Mouse (Mus musculus): Measurements from ENCODE around the gene Ccser2. TPM values are rescaled to one million over a fixed set of nuclear protein-coding genes. Genes with fewer than 3 reads are reported as not detected.
A peak's percentile ranks its signal among the peaks of the same experiment; 100 is the strongest.
"Not testable (repeated sequence)": the region's sequence is repeated elsewhere in the genome, so short reads cannot be mapped to it uniquely, and the experiment has no call there.

Gene Ccser2
- 46.7 and 88.5 TPM in 2 replicates for polyA plus RNA-seq (2012; ENCODE audit: insufficient read depth, insufficient read length, missing spikeins)

- Histone ChIP-seq H3K27ac (replicated peaks; ENCODE audit: low read depth, low read length) (peak within 1 kb of the TSS; percentile 94), H3K4me3 (ENCODE audit: insufficient read depth, low read depth, low read length) (peak within 1 kb of the TSS; percentile 73), H3K4me1 (ENCODE audit: control insufficient read depth, insufficient read depth, insufficient read length, low read length) (0 out of 2 replicates have a peak, but pooled peaks cover 5% of the 10 kb centered on the region)
Observed at GRCm38 (mm10) chr14:36968628-36969147, at the start of gene Ccser2. Ccser2 (minus strand) TSS chr14:36968777.

- Histone ChIP-seq H3K4me3 (ENCODE audit: insufficient read depth, low read depth, low read length) (no peak overlapping the region), H3K27ac (replicated peaks; ENCODE audit: low read depth, low read length) (no peak overlapping the region), H3K4me1 (ENCODE audit: control insufficient read depth, insufficient read depth, insufficient read length, low read length) (no peaks in the 10 kb centered on the region)
Observed at GRCm38 (mm10) chr14:37015894-37016293, 47.3 kb upstream of the Ccser2 start.

- no peaks in the 10 kb centered on the region for H3K4me1 ChIP-seq (ENCODE audit: control insufficient read depth, insufficient read depth, insufficient read length, low read length)
- H3K27ac ChIP-seq (replicated peaks; ENCODE audit: low read depth, low read length): no peak overlapping the region
- no peak overlapping the region for H3K4me3 ChIP-seq (ENCODE audit: insufficient read depth, low read depth, low read length)
Observed at GRCm38 (mm10) chr14:37013644-37014043, 45.1 kb upstream of the Ccser2 start.

- Histone ChIP-seq H3K27ac (replicated peaks; ENCODE audit: low read depth, low read length) (no peak overlapping the region), H3K4me1 (ENCODE audit: control insufficient read depth, insufficient read depth, insufficient read length, low read length) (no peaks in the 10 kb centered on the region), H3K4me3 (ENCODE audit: insufficient read depth, low read depth, low read length) (no peak overlapping the region)
Observed at GRCm38 (mm10) chr14:37009686-37010085, 41.1 kb upstream of the Ccser2 start.

- Histone ChIP-seq H3K27ac (replicated peaks; ENCODE audit: low read depth, low read length) (no peak overlapping the region), H3K4me3 (ENCODE audit: insufficient read depth, low read depth, low read length) (no peak overlapping the region), H3K4me1 (ENCODE audit: control insufficient read depth, insufficient read depth, insufficient read length, low read length) (no peaks in the 10 kb centered on the region)
Observed at GRCm38 (mm10) chr14:37006489-37006888, 37.9 kb upstream of the Ccser2 start.

GRCm38 (mm10) chr14:37005865-37006264, 37.3 kb upstream of the Ccser2 start:
- Histone ChIP-seq H3K4me1 (ENCODE audit: control insufficient read depth, insufficient read depth, insufficient read length, low read length) (no peaks in the 10 kb centered on the region), H3K27ac (replicated peaks; ENCODE audit: low read depth, low read length) (no peak overlapping the region), H3K4me3 (ENCODE audit: insufficient read depth, low read depth, low read length) (no peak overlapping the region)

- H3K4me3 ChIP-seq (ENCODE audit: insufficient read depth, low read depth, low read length): no peak overlapping the region
- H3K4me1 ChIP-seq (ENCODE audit: control insufficient read depth, insufficient read depth, insufficient read length, low read length): no peaks in the 10 kb centered on the region
- H3K27ac ChIP-seq (replicated peaks; ENCODE audit: low read depth, low read length): no peak overlapping the region
Observed at GRCm38 (mm10) chr14:37003431-37004095, 35.0 kb upstream of the Ccser2 start.

GRCm38 (mm10) chr14:37002852-37003251, 34.3 kb upstream of the Ccser2 start:
- no peak overlapping the region for H3K27ac ChIP-seq (replicated peaks; ENCODE audit: low read depth, low read length)
- H3K4me1 ChIP-seq (ENCODE audit: control insufficient read depth, insufficient read depth, insufficient read length, low read length): no peaks in the 10 kb centered on the region
- no peak overlapping the region for H3K4me3 ChIP-seq (ENCODE audit: insufficient read depth, low read depth, low read length)

- not testable (repeated sequence) for H3K4me3 ChIP-seq (ENCODE audit: insufficient read depth, low read depth, low read length); H3K4me1 ChIP-seq (ENCODE audit: control insufficient read depth, insufficient read depth, insufficient read length, low read length); H3K27ac ChIP-seq (replicated peaks; ENCODE audit: low read depth, low read length)
Observed at GRCm38 (mm10) chr14:37000780-37001179, 32.2 kb upstream of the Ccser2 start.

GRCm38 (mm10) chr14:36989784-36990183, 21.2 kb upstream of the Ccser2 start:
- no peak overlapping the region for H3K27ac ChIP-seq (replicated peaks; ENCODE audit: low read depth, low read length)
- H3K4me3 ChIP-seq (ENCODE audit: insufficient read depth, low read depth, low read length): no peak overlapping the region
- H3K4me1 ChIP-seq (ENCODE audit: control insufficient read depth, insufficient read depth, insufficient read length, low read length): no peaks in the 10 kb centered on the region

GRCm38 (mm10) chr14:36985693-36986092, 17.1 kb upstream of the Ccser2 start:
- no peak overlapping the region for H3K27ac ChIP-seq (replicated peaks; ENCODE audit: low read depth, low read length)

GRCm38 (mm10) chr14:36975019-36975418, 6.4 kb upstream of the Ccser2 start:
- no peaks in the 10 kb centered on the region for H3K4me1 ChIP-seq (ENCODE audit: control insufficient read depth, insufficient read depth, insufficient read length, low read length)
- H3K4me3 ChIP-seq (ENCODE audit: insufficient read depth, low read depth, low read length): no peak overlapping the region
- no peak overlapping the region for H3K27ac ChIP-seq (replicated peaks; ENCODE audit: low read depth, low read length)

More at GRCm38 (mm10) chr14:36985693-36986092, 17.1 kb upstream of the Ccser2 start:
- no peak overlapping the region for H3K4me3 ChIP-seq (ENCODE audit: insufficient read depth, low read depth, low read length)
- H3K4me1 ChIP-seq (ENCODE audit: control insufficient read depth, insufficient read depth, insufficient read length, low read length): no peaks in the 10 kb centered on the region

- Histone ChIP-seq H3K27ac (replicated peaks; ENCODE audit: low read depth, low read length) (no peak overlapping the region), H3K4me3 (ENCODE audit: insufficient read depth, low read depth, low read length) (no peak overlapping the region), H3K4me1 (ENCODE audit: control insufficient read depth, insufficient read depth, insufficient read length, low read length) (0 out of 2 replicates have a peak, but pooled peaks cover 3% of the 10 kb centered on the region)
Observed at GRCm38 (mm10) chr14:36971211-36971610, 2.6 kb upstream of the Ccser2 start.

- Histone ChIP-seq H3K27ac (replicated peaks; ENCODE audit: low read depth, low read length) (no peak overlapping the region), H3K4me1 (ENCODE audit: control insufficient read depth, insufficient read depth, insufficient read length, low read length) (0 out of 2 replicates have a peak, but pooled peaks cover 5% of the 10 kb centered on the region), H3K4me3 (ENCODE audit: insufficient read depth, low read depth, low read length) (no peak overlapping the region)
Observed at GRCm38 (mm10) chr14:36969861-36970420, 1.4 kb upstream of the Ccser2 start.

GRCm38 (mm10) chr14:36968076-36968627, 425 bp downstream of the Ccser2 start:
- Histone ChIP-seq H3K4me3 (ENCODE audit: insufficient read depth, low read depth, low read length) (peak overlapping the region; percentile 73), H3K27ac (replicated peaks; ENCODE audit: low read depth, low read length) (no peak overlapping the region), H3K4me1 (ENCODE audit: control insufficient read depth, insufficient read depth, insufficient read length, low read length) (0 out of 2 replicates have a peak, but pooled peaks cover 5% of the 10 kb centered on the region)
